Mouse (Mus musculus) urinary bladder, adult 18-20 months (tissue): ENCODE measurements around the gene Flrt2.
"Not testable (repeated sequence)": the region's sequence is repeated elsewhere in the genome, so short reads cannot be mapped to it uniquely, and the experiment has no call there.

Experiments
- DNase-seq, 2 experiments: peaks; one replicate each; pipeline ENCODE4 v3.0.0; 2022; ENCODE audit warnings: low spot score in 2 of 2, mixed read lengths in 2 of 2

The Flrt2 gene

DNA sequence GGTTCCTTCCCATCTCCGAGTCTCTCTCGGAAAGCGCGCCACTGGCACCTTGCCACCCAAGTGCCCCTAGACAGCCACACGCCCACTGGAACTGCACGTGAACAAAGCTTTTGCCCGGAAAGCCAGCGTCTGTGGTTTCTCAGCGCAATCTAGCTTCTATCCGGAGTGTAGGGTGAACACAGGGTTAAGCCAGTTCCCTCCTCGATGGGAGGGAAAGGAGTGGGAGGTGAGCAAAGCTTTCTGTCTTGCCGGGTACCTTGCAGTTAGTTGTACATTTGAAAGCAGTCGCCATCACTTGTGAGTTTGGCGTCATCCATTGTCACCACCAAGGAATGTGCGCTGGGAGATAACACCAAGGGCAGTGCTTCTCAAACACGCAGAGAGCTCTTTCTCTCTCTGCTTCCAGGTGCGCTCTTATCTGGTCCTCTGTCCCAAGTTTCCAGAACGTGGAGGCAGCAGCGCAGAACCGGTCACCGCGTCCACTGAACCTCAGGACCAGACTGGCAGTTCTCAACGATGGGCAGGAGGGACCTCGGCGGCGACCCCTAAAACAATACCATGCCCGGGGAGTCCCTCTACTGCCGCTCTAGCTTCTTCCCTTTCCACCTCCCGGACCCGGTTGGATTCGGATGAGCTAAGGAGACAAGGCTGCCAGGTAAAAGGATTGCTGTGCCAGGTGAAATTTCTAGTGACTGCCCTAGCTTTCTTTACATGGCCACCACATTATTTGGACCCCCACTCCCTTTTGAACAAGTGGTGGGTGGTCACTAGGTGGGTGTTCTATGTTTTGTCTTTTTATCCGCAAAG, at the start of gene Flrt2:
Flrt2 (plus strand) TSS at position 266 of the 807 bp plus-strand sequence.
- no peak for DNase-seq

DNA sequence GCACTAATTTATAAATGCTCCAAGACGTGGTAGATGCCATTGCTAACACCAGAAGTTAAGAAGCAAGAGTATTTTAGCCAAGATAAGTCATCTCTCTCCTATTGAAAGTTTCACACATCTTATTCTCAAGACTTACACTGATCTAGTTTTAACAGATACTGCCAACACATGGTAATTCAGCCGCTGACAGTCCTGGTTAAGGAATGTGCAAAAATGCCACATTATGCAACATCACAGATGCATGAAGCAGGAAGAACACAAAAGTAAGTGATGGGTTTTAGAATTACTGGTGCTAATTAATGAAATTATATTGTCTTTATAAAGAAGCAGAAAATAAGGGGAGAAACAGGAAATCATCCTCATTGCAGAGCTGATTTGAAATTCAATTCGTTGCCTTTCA, 49.8 kb upstream of the Flrt2 start:
- no peak for DNase-seq

DNA sequence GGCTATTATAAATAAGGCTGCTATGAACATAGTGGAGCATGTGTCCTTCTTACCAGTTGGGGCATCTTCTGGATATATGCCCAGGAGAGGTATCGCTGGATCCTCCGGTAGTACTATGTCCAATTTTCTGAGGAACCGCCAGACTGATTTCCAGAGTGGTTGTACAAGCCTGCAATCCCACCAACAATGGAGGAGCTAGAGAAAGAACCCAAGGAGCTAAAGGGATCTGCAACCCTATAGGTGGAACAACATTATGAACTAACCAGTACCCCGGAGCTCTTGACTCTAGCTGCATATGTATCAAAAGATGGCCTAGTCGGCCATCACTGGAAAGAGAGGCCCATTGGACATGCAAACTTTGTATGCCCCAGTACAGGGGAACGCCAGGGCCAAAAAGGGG, 44.8 kb upstream of the Flrt2 start:
- not testable (repeated sequence) for DNase-seq

DNA sequence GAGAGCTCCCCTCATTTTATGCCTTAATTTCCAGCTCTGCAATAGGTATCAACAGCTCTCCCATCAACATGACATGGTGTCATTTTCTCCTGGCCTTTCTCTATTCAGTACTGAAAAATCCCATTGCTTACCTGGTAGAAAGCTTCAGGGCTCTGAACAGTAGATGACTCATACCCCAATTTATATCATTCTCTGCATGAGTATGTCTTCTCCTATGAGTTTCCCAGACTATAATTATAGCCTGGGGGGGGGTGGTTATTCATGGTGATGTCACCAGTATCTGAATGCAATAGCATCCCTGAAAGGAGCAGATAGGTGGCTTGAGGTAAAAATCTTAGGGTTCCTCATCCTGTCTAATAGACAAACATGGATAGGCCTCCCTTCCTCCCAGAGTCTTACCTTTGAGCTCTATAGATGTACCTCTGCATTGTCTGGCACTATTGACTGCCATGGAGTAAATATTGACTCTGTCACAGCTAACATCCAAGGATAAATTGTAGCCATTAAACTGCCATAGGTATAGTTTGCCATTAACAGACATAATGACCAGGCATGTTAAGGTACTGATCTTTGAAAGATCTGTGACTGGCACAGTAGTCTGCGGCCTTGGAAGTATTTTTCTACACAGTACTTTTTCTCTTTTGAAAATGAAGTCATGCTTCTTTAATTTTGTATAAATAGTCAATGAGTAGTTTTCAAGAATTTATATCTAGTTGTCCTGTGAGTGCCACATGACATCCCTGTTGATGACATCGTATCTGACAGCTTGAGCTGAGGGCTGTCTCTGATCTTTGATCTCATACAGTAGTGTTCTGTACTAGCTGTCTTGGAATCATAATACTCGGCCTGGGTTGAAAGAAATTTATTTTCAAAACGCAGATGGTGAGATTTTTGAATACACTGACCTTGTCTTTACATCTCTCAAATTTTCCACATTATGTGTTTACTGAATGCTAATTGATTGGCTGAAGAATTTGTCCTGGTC, 39.6 kb upstream of the Flrt2 start:
- DNase-seq: no peak

DNA sequence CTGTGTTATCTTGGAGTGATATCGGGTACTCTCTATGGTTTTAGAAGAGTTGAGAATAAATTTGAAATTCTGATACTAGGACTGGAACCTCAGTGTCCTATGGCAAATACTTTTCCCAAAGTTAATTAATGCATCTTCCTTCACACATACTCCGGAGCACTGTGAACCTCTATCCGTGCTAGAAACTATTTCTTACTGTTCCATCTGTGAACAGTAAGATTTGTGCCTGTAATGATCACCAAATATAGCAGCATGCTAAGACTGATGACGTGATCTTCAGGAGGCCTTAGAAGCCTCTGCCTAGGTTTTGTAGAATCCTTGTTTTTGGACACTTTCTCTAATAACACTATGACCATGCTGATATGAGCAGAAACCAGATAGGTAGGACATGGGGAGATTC, 35.4 kb upstream of the Flrt2 start:
- DNase-seq: no peak

DNA sequence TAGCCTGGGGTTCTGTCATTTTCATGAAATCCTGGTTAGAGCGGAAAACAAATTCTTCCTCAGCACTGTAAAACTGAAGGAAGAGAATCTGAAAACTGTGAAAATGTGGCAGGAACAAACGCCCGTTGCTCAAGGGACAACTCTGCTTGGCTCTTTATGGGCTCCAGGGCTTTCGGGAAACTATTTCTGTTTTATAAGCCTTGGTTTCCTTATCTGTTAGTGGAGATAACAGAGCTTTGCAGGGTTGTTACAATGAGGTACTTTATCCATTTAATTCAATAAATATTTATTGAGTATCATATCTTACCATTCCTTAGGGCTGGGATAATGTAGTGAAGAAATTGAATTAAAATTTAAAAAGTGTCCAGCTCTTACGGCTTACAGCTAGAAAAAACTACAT, 24.7 kb upstream of the Flrt2 start:
- DNase-seq: no peak

DNA sequence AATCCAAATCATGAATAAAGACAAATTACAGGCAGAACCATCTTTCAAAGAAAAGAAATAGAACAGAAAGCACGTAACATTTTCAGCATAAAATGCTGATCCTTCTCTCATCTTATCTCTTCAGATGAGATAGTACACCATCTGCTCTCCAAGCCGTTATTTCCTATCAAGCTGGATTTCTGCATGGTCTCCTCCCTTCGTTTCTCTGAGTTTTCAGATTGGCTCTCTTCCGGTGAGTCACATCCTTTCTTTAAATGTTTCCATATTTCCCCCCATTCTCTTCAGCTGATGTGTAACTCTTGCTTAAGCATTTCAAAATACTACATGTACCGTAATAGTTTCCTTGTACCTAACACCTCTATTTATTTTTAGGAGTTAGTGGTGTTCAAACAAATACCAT, 16.3 kb upstream of the Flrt2 start:
- no peak for DNase-seq

DNA sequence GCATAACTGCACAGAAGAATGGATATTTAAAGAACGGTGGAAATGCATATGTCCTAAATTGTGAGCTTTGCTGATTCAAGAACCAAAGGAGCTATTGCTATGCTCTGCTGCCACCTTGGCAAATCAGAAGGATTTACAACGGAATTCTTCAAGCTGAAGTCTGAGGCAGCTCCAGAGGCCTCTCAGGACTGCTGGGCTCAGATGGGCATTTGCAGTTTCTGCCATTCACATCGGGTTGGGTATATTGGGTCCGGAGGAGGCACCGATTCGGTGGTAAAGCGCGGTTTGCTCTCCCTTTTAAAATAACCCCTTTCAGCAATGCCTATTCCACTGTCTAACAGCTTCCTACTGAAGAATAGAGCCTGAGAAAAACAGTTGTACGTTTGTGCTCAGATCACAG, 1.2 kb upstream of the Flrt2 start:
- no peak for DNase-seq

DNA sequence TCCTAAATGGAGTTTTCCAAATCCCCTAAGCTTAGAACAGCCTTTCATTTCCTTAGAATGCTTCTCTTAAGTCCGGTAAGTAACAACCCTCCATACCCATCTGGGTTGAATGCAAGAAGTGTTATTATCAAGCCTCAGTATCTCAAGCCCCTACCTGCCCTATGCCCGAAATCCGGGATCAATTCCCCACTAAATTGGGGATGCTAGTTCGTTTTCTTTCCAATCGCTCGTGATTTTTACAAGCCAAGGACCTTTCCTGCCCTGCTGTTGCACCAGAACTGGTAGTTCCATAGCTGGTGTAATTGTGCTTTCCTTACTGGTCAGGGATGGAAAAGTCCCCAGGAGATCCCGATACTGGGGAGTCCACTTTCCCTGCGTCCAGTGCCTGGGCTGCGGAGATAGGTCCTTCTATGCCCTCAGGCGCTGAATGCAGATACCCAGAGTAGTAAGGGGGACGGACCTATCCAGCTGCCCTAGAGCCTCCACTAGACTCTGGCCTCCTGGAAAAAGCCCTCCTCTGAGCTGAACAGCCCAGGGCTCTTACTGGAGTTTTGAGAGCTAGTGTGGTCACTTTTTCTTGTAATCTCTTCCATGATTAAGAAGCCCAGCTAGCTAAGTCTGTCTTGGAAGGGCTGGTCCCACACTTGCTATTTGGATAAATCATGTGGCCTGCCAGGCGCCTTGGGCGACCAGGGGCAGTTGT, 1.1 kb downstream of the Flrt2 start:
- DNase-seq: no peak

DNA sequence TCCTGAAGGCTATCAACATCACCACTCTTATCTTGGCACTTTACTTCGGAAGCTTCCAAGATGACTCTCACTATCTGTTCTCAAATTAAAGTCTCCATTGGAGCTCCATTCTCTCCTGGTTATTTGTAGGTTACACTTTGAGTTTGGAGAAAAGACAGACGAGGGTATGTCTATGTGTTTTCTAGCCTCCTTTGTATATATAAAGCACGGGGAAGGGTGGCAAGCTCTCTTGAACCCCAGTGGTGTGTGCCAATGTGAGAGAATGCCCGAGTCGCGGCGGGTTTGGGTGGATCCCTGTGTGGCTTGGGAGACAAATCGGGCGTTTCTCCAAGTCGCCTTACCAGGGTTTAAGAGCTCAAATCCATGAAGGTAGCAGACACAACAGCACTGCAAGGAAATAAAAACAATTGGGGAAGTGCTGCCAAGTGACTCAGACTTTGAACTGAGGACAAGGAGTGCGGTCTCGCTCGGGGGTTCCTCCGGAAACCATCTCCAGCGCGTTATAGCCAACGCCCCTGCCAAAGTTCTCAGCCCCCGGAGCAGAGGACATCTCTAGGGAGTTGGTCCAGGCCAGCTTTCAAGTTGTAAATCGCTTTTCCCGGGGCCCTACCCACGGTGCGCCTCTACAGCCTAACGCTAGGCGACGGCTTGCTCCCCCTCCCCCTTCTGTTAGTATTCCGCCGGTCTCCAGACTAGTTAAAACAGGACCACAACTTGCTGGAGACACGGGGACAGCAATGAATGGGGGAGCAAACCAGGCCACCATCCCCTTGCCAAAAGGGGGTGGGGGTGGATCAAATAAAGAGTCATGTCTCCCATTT, 1.8 kb downstream of the Flrt2 start:
- peak in 1 of 2 experiments; percentile 48 for DNase-seq

DNA sequence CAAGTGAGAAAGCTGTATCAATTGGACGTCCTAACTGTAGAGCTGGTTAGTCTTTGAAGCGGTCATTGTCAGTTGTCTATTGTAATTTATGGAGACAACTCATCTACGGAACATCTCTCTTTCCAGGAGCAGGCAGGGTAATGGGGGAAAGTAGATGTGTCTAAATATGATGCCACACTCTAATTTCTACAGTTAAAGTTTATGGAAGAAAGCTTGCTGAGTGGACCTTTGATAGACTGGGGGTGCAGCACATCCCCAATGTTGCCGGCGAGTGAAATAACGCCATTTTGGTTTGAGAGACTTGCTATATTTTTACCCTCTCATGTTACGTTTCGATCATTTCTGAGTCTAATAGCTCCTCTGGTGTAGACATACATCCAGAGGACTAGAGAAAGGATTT, 2.5 kb downstream of the Flrt2 start:
- no peak for DNase-seq

DNA sequence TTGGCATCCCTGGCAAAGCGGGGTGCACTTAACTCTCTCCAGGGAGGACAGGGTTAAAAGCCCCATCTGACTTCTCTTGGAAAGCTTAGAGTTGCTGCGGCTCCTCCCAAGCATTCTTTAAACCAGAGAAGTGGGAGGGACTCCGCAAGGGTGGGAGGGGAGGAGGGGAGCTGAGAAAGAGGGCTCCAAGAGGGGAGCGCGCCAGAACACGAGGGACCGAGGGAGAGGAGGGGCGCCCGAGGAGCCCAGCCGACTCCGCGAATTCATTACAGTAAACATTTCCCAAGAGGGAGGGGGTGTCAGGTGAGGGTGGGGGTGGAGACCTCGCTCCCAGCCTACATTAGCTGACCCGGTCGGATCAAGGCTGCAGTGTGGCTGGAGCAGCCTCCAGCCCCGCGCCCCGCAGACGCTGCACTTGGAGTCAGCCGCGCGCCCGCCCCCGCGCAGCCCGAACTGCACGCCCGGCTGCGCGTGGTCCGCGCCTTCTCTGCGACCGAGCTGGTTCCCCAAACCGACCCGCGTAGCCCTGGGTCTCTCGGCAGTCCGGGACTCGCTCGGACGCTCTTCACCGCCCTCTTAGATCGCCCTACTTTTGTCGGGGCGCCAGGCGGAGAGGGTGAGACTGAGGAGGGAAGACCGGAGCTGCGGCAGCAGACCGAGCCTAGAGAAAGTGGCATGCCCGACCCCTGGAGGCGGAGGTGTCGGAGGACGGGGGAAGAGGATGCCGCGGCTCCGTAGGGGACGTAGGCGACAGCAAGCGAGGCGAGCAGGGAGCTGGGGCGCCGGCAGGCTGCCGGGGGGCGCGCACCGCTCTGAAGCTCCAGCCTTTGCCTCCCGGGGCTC, 3.2 kb downstream of the Flrt2 start:
- DNase-seq: peak; percentile 44 to 48

DNA sequence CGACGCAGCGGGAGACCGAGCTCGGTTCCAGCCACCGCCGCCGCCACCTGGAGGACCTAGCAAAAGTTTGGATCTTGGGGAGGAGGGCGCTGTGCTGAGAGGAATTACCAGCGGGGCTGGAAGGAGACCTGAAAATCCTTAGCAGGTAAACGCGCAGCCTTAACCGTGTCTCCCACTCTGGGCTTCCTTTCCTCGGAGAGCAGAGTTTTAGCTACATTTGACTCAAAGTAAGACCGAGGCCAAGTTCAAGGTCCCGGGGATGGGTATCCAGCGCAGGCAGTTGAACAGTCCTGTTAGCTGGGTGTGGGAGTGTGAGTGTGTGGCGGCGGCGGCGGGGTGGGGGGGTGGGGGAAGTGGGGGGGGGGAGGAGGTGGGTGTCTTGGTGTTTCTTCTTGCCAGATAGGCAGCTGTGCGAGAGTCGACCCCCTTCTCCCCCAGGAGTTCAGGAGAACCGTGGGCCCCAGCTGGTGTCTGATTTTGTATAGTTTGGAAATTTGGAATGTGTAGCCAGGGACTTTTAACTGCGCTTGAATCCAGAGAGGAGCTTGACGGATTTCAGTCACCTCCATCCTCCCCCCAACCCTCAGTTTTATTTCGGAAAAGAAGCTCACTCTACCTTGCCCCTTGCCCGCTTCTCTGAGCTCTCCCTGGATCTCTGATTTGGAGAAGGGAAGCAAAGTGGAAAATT, 4.0 kb downstream of the Flrt2 start:
- DNase-seq: no peak

DNA sequence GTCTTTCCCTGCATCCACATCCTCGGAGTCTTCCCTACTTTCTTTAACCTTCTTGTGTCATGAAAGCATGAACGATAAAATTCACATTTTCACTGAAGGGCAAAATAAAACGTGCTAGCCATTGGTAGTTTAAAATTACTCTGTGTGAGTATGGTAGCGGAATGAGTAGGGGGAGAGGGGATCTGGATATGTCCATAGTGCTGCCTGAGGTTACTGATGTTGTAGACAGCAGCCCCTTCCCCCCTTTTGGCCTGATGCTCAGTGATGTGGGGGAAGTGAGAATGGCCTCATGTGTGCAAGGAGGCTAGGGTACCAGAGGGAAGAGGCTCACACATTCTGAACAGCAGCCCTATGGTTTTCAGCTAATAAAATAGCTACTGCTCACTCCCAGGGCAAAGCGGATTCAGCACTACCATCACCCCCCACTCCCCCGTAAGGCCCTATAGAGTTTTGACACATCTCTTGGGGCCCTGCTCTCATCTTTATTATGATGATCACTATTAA, 4.5 kb downstream of the Flrt2 start:
- no peak for DNase-seq

DNA sequence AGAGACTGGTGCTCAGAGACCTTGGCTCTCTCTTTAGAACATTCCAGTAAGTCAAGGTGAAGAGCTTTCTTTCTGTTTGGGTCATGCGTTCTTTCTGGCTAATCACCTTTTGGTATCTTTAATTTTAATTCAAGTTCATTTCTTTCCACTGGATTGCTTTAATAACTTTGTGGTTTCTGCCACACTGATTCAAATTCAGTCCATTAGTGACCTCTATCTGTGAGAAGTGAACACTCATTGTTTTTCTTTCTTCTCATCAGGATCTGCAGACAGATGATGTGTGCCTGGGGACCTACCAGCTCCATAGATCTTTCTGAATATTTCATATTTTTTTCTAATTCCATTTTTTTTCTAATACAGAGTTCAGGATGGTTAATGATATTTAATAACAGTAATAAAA, 6.5 kb downstream of the Flrt2 start:
- no peak for DNase-seq

DNA sequence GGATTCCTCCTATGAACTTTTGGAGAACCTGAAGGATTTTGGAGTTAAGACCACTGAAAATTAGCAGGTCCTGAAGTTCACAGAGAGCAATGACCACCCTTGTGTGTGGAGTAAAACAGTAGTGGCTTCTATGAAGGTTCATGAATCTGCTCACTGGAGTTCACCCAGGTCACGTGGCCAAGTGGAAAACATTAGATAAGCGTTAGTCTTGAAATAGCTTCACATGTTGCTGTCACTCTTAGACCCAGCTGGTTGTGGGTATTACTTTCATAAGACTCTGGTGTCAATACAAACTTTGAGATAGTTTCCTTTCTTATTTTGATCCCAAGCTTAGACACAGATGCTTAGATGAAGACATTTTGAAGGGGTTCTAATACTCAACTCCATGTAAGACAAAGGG, 8.7 kb downstream of the Flrt2 start:
- DNase-seq: no peak

DNA sequence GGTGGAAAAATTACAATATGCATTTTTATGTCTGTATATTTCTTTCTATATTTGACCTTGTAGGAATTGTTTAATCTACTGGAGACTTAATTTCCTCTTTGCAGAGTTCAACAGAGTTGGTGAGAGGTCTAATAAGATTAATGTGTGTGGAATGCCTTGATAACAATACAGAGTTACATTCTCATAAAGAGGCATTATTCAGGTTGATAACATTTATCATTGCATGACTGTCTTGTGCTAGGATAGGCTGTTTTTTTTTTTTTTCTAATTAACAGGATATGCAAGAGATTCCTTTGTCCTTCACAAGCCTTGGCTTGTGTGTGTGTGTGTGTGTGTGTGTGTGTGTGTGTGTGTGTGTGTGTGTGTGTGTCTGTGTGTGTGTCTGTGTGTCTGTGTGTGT, 9.6 kb downstream of the Flrt2 start:
- no peak for DNase-seq

DNA sequence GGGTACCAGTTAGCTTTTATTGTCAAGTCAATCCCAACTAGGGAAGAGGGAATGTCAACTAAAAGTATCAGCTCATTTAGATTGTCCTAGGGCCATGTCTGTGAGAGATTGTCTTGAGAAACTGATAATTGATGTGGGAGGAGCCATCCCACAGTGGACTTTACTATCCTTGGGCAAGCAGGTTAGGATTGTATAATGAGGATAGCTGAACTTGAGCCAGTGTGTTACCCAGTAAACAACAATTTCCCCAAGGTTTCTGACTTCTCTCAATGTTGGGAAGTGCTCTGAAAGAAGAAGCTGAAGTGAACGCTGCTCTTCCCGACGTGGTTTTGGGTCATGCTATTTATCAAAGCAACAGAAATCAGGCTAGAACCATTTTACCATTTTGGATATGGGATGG, 13.0 kb downstream of the Flrt2 start:
- DNase-seq: no peak

DNA sequence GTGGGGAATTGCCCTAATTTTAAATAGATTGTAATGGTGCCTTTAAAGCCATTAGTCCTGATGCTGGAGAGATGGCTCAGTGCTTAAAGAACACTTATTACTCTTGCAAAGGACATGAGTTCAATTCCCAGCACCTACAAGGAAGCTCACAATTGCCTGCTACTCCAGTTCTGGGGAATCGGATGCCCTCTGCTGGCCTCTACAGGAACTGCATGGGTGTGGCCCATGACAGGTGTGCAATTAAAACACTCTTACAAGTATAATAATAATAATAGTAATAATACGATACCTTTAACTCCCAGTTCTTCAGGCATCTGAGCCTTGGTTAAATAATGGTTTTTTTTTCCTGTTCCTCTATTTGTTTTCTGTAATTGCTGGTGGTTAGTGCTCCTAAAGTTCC, 31.2 kb downstream of the Flrt2 start:
- no peak for DNase-seq

DNA sequence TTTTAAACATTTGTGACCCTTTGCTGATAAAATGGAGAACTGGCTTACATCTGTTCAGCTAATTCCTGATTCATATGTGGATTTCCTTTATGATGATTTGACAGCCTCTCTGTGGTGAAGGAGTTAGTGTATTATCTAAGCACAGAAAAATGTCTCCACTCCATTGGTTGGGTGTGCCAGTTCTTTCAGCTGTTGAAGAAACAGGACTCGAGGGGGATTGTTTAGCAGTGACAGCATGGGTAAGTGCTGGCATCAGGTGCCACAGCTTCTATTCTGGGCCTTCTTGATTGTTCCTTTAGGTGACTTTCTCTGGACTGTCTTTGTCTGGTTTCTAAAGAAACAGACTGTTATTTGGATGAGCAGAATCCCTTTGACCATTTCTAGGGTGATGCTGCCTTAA, 42.0 kb downstream of the Flrt2 start:
- DNase-seq: no peak
